Mouse (Mus musculus): ENCODE results near the gene 9930104L06Rik. TPM values are rescaled to one million over a fixed set of nuclear protein-coding genes. Genes with fewer than 3 reads are reported as not detected.

The 9930104L06Rik gene
- total RNA-seq, 1 experiment from 2014 or later = 25.4 TPM

- ATAC-seq (ENCODE audit: extremely low read depth, insufficient number of reproducible peaks, low FRiP score, poor library complexity, severe bottlenecking) = no peak
Observed at GRCm38 (mm10) chr4:124986739-124987710, 50.2 kb downstream of the 9930104L06Rik start.

GRCm38 (mm10) chr4:124987711-124988097 lies 50.9 kb downstream of the 9930104L06Rik start:
- no peak for ATAC-seq (ENCODE audit: extremely low read depth, insufficient number of reproducible peaks, low FRiP score, poor library complexity, severe bottlenecking)

- ATAC-seq (ENCODE audit: extremely low read depth, insufficient number of reproducible peaks, low FRiP score, poor library complexity, severe bottlenecking) = no peak
Observed at GRCm38 (mm10) chr4:124988382-124988781, 51.5 kb downstream of the 9930104L06Rik start.

GRCm38 (mm10) chr4:124989787-124990253 lies 53.0 kb downstream of the 9930104L06Rik start:
- ATAC-seq (ENCODE audit: extremely low read depth, insufficient number of reproducible peaks, low FRiP score, poor library complexity, severe bottlenecking) = no peak

- no peak for ATAC-seq (ENCODE audit: extremely low read depth, insufficient number of reproducible peaks, low FRiP score, poor library complexity, severe bottlenecking)
Observed at GRCm38 (mm10) chr4:124990325-124990724, 53.5 kb downstream of the 9930104L06Rik start.

Other genes starting within 250 kb of the 9930104L06Rik start
- gene Utp11, start 243.4 kb upstream of the 9930104L06Rik start, total RNA-seq (2017) = 35.6 and 46.1 TPM in 2 replicates
- gene Fhl3, start 236.3 kb upstream of the 9930104L06Rik start, total RNA-seq (2017) = 9.7 and 12.0 TPM in 2 replicates
- gene Sf3a3, start 222.3 kb upstream of the 9930104L06Rik start, total RNA-seq (2017) = 66.7 and 71.5 TPM in 2 replicates
- 26.2 and 27.1 TPM in 2 replicates for gene Inpp5b, start 195.2 kb upstream of the 9930104L06Rik start, total RNA-seq (2017)
- gene Mtf1, start 134.9 kb upstream of the 9930104L06Rik start, total RNA-seq (2017) = 20.4 and 22.7 TPM in 2 replicates
- 22.5 and 30.2 TPM in 2 replicates for gene Yrdc, start 86.4 kb upstream of the 9930104L06Rik start, total RNA-seq (2017)
- gene 1110065P20Rik, start 85.9 kb upstream of the 9930104L06Rik start, total RNA-seq (2017) = 4.7 and 7.2 TPM in 2 replicates
- 0.49 TPM in 1 of 2 replicates, not detected in the other for gene Maneal, start 74.9 kb upstream of the 9930104L06Rik start, total RNA-seq (2017)
- not detected in 2 replicates for gene Epha10, start 56.1 kb upstream of the 9930104L06Rik start, total RNA-seq (2017)
- gene Cdca8, start 2.3 kb downstream of the 9930104L06Rik start, total RNA-seq (2017) = 0.93 and 2.1 TPM in 2 replicates
- gene Rspo1, start 49.4 kb downstream of the 9930104L06Rik start, total RNA-seq (2017) = 0.37 and 1.3 TPM in 2 replicates
- 84.1 and 99.5 TPM in 2 replicates for gene Gnl2, start 79.5 kb downstream of the 9930104L06Rik start, total RNA-seq (2017)
- 0.23 and 0.49 TPM in 2 replicates for gene Dnali1, start 128.7 kb downstream of the 9930104L06Rik start, total RNA-seq (2017)
- gene Snip1, start 129.6 kb downstream of the 9930104L06Rik start, total RNA-seq (2017) = 26.2 and 30.0 TPM in 2 replicates
- gene Meaf6, start 148.1 kb downstream of the 9930104L06Rik start, total RNA-seq (2017) = 23.8 and 38.1 TPM in 2 replicates
- gene Zc3h12a, start 190.8 kb downstream of the 9930104L06Rik start, total RNA-seq (2017) = 37.3 and 37.8 TPM in 2 replicates